Mouse (Mus musculus): ENCODE measurements at regions not wholly inside any gene's neighbourhood (a gene's known extent, or its start where the extent isn't known, plus 50 kb on each side); places are given as distances from the start of the nearest gene placed in this dataset.

DNA sequence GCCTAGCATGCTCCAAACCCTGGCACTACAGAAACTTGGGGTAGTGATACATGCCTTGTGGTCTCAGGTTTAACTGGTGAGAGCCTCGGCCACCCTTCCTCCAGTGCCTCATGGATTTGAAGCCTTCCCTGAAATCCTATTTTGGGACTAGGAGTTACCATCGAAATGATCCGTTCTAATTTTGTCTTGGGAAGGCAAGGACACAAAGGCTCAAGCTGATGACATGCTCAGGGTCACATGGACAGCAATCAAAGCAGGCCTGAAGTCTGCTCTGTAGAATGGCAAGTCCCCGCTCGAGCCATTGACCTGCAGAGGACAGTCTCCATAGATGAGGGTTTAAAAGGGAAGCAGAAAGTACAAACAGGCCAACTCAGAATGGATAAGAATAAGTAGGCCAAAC lies 147.8 kb upstream of the Rpl34 start:
- Histone ChIP-seq H3K9me3 (ENCODE audit: control insufficient read depth, low read length) (no peaks in the 10 kb centered on the region), H3K27ac (ENCODE audit: low read depth, low read length) (no peak overlapping the region), H3K4me3 (ENCODE audit: low read length) (no peak overlapping the region), H3K4me2 (ENCODE audit: low read length) (no peak overlapping the region), H3K9ac (ENCODE audit: low read depth, low read length) (no peak overlapping the region), H3K27me3 (replicated peaks; ENCODE audit: control insufficient read depth, insufficient read depth, low read length) (no peaks in the 10 kb centered on the region), H3K36me3 (ENCODE audit: control insufficient read depth, insufficient read depth, low read length) (no peaks in the 10 kb centered on the region), H3K4me1 (ENCODE audit: control insufficient read depth, insufficient read depth, low read depth, low read length) (no peaks in the 10 kb centered on the region)
- no peak for ATAC-seq
- WGBS: 85% methylated on average over 5 of the region's 5 CpGs

- no peaks in the 10 kb centered on the region for H3K9me3 ChIP-seq (ENCODE audit: control insufficient read depth, low read length)
- H3K4me2 ChIP-seq (ENCODE audit: low read length): no peak overlapping the region
- no peak overlapping the region for H3K9ac ChIP-seq (ENCODE audit: low read depth, low read length)
- WGBS: 88% methylated on average over 11 of the region's 11 CpGs
- H3K27me3 ChIP-seq (replicated peaks; ENCODE audit: control insufficient read depth, insufficient read depth, low read length): no peaks in the 10 kb centered on the region
- ATAC-seq: no peak
- no peaks in the 10 kb centered on the region for H3K36me3 ChIP-seq (ENCODE audit: control insufficient read depth, insufficient read depth, low read length)
- no peaks in the 10 kb centered on the region for H3K4me1 ChIP-seq (ENCODE audit: control insufficient read depth, insufficient read depth, low read depth, low read length)
- H3K27ac ChIP-seq (ENCODE audit: low read depth, low read length): no peak overlapping the region
- no peak overlapping the region for H3K4me3 ChIP-seq (ENCODE audit: low read length)
Observed at GRCm38 (mm10) chr3:130873745-130874144, 143.5 kb upstream of the Rpl34 start.

GRCm38 (mm10) chr3:130866952-130867632 lies 136.9 kb upstream of the Rpl34 start:
- no peaks in the 10 kb centered on the region for H3K9me3 ChIP-seq (ENCODE audit: control insufficient read depth, low read length)
- H3K9ac ChIP-seq (ENCODE audit: low read depth, low read length): no peak overlapping the region
- ATAC-seq: no peak
- 71% methylated on average over 19 of the region's 19 CpGs for WGBS
- no peaks in the 10 kb centered on the region for H3K4me1 ChIP-seq (ENCODE audit: control insufficient read depth, insufficient read depth, low read depth, low read length)
- H3K27me3 ChIP-seq (replicated peaks; ENCODE audit: control insufficient read depth, insufficient read depth, low read length): no peaks in the 10 kb centered on the region
- H3K4me3 ChIP-seq (ENCODE audit: low read length): no peak overlapping the region
- no peaks in the 10 kb centered on the region for H3K36me3 ChIP-seq (ENCODE audit: control insufficient read depth, insufficient read depth, low read length)
- H3K27ac ChIP-seq (ENCODE audit: low read depth, low read length): no peak overlapping the region
- no peak overlapping the region for H3K4me2 ChIP-seq (ENCODE audit: low read length)

DNA sequence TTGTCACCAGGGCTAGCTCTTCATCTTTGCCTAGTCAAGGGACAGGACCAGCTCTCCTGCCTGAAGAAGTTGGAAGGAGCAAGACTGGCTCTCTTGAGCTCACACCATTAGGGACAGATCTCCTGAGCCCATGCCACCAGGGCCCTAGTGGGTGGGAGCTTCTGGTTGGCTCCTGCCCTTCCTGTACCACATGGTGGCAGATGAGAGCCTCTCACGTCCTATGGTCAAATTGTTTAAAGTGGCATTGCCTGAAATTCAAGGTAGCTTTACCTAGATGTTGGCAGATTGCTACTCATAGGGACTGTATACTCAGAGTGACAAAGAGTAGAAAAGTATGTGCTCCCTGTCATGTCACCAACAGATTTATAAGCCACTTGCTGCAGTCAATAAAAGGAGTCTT lies 134.6 kb upstream of the Rpl34 start:
- Histone ChIP-seq H3K4me1 (ENCODE audit: control insufficient read depth, insufficient read depth, low read depth, low read length) (no peaks in the 10 kb centered on the region), H3K9me3 (ENCODE audit: control insufficient read depth, low read length) (no peaks in the 10 kb centered on the region), H3K27ac (ENCODE audit: low read depth, low read length) (no peak overlapping the region), H3K4me3 (ENCODE audit: low read length) (no peak overlapping the region), H3K4me2 (ENCODE audit: low read length) (no peak overlapping the region), H3K27me3 (replicated peaks; ENCODE audit: control insufficient read depth, insufficient read depth, low read length) (no peaks in the 10 kb centered on the region), H3K9ac (ENCODE audit: low read depth, low read length) (no peak overlapping the region), H3K36me3 (ENCODE audit: control insufficient read depth, insufficient read depth, low read length) (no peaks in the 10 kb centered on the region)
- ATAC-seq: no peak
- 71% methylated on average over 1 of the region's 1 CpGs for WGBS

- WGBS: 91% methylated on average over 5 of the region's 5 CpGs
- no peaks in the 10 kb centered on the region for H3K36me3 ChIP-seq (ENCODE audit: control insufficient read depth, insufficient read depth, low read length)
- no peak overlapping the region for H3K4me2 ChIP-seq (ENCODE audit: low read length)
- no peak overlapping the region for H3K4me3 ChIP-seq (ENCODE audit: low read length)
- no peak for ATAC-seq
- no peak overlapping the region for H3K9ac ChIP-seq (ENCODE audit: low read depth, low read length)
- H3K4me1 ChIP-seq (ENCODE audit: control insufficient read depth, insufficient read depth, low read depth, low read length): no peaks in the 10 kb centered on the region
- H3K9me3 ChIP-seq (ENCODE audit: control insufficient read depth, low read length): no peaks in the 10 kb centered on the region
- no peak overlapping the region for H3K27ac ChIP-seq (ENCODE audit: low read depth, low read length)
- H3K27me3 ChIP-seq (replicated peaks; ENCODE audit: control insufficient read depth, insufficient read depth, low read length): no peaks in the 10 kb centered on the region
Observed at GRCm38 (mm10) chr3:130863376-130863775, 133.2 kb upstream of the Rpl34 start.

GRCm38 (mm10) chr3:130860315-130860714 lies 130.1 kb upstream of the Rpl34 start:
- no peak overlapping the region for H3K9ac ChIP-seq (ENCODE audit: low read depth, low read length)
- 90% methylated on average over 5 of the region's 5 CpGs for WGBS
- H3K4me2 ChIP-seq (ENCODE audit: low read length): no peak overlapping the region
- no peak overlapping the region for H3K4me3 ChIP-seq (ENCODE audit: low read length)
- no peaks in the 10 kb centered on the region for H3K4me1 ChIP-seq (ENCODE audit: control insufficient read depth, insufficient read depth, low read depth, low read length)
- H3K36me3 ChIP-seq (ENCODE audit: control insufficient read depth, insufficient read depth, low read length): no peaks in the 10 kb centered on the region
- no peaks in the 10 kb centered on the region for H3K27me3 ChIP-seq (replicated peaks; ENCODE audit: control insufficient read depth, insufficient read depth, low read length)
- no peak overlapping the region for H3K27ac ChIP-seq (ENCODE audit: low read depth, low read length)
- ATAC-seq: no peak
- no peaks in the 10 kb centered on the region for H3K9me3 ChIP-seq (ENCODE audit: control insufficient read depth, low read length)

DNA sequence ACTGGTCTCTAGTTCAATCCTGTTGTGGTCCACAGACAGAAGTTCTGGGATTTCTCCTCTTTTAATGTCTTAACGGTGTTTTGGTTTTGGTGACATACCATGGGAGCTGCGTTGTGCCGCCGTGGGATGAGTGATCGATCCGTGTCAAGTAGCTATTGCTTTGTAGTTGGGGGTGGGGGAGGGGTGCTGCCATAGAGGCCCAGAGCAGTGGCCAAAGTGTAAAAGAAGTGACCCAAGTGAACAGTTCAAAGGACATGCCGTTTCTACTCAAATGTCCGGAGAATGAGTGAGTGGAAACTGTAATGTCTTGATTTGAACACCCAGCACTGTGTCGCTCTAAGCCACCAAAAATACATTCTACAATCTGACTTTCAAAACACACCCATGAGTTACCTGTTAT lies 123.7 kb upstream of the Rpl34 start:
- ATAC-seq: no peak
- no peak overlapping the region for H3K4me3 ChIP-seq (ENCODE audit: low read length)
- H3K4me2 ChIP-seq (ENCODE audit: low read length): no peak overlapping the region
- H3K9ac ChIP-seq (ENCODE audit: low read depth, low read length): no peak overlapping the region
- H3K27ac ChIP-seq (ENCODE audit: low read depth, low read length): no peak overlapping the region
- WGBS: 89% methylated on average over 9 of the region's 9 CpGs
- H3K4me1 ChIP-seq (ENCODE audit: control insufficient read depth, insufficient read depth, low read depth, low read length): no peaks in the 10 kb centered on the region
- no peaks in the 10 kb centered on the region for H3K9me3 ChIP-seq (ENCODE audit: control insufficient read depth, low read length)
- H3K27me3 ChIP-seq (replicated peaks; ENCODE audit: control insufficient read depth, insufficient read depth, low read length): no peaks in the 10 kb centered on the region
- H3K36me3 ChIP-seq (ENCODE audit: control insufficient read depth, insufficient read depth, low read length): no peaks in the 10 kb centered on the region

DNA sequence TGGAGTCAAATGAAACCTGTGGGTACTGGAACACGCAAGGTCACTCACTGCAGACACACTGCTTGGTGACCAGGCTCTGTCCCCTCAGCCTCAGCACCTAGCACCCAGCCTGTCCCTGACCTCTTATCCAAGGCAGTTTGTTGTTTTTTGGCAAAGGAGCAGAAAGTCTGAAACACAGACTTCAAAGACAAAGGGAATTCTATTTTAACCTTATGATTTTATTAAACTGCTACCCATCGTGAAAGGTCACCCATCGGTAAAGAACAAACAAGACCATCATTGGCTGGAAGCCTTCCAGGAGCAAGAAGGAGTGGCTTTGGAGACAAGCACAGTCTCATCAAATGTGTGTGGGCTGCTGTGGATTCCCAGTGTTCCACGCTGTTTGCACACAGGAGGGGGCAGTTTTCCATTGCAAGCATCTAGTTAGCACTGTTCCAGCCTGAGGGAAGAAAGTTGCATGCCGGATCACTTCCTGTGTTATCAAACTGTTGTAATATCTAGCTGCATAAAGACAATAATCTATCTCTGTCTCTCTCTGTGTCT lies 120.6 kb upstream of the Rpl34 start:
- H3K4me3 ChIP-seq (ENCODE audit: low read length): no peak overlapping the region
- H3K9me3 ChIP-seq (ENCODE audit: control insufficient read depth, low read length): no peaks in the 10 kb centered on the region
- no peak overlapping the region for H3K9ac ChIP-seq (ENCODE audit: low read depth, low read length)
- no peaks in the 10 kb centered on the region for H3K4me1 ChIP-seq (ENCODE audit: control insufficient read depth, insufficient read depth, low read depth, low read length)
- H3K4me2 ChIP-seq (ENCODE audit: low read length): no peak overlapping the region
- H3K27me3 ChIP-seq (replicated peaks; ENCODE audit: control insufficient read depth, insufficient read depth, low read length): no peaks in the 10 kb centered on the region
- 54% methylated on average over 5 of the region's 5 CpGs for WGBS
- H3K36me3 ChIP-seq (ENCODE audit: control insufficient read depth, insufficient read depth, low read length): no peaks in the 10 kb centered on the region
- ATAC-seq: no peak
- H3K27ac ChIP-seq (ENCODE audit: low read depth, low read length): no peak overlapping the region

DNA sequence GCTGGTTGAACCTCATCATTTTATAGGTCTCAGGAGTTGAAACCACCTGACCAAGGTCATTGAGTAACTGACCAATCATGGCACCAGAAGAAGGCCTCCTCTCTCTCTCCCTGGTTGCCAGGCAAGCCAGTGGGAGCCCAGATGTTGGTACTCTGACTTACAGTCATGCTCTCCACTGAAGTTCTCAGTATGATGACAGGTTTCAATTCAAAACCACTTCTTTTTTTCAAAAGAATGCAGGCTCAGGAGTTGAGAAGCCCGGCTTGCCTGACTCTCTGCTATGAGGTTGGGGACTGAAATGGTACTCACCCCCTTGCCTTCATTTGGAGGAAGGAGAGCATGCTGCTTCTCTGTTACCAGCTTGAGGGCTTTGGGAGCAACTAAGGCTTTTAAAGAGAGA lies 111.6 kb upstream of the Rpl34 start:
- no peaks in the 10 kb centered on the region for H3K9me3 ChIP-seq (ENCODE audit: control insufficient read depth, low read length)
- H3K27me3 ChIP-seq (replicated peaks; ENCODE audit: control insufficient read depth, insufficient read depth, low read length): no peaks in the 10 kb centered on the region
- H3K4me3 ChIP-seq (ENCODE audit: low read length): no peak overlapping the region
- H3K4me2 ChIP-seq (ENCODE audit: low read length): no peak overlapping the region
- no peak for ATAC-seq
- no peaks in the 10 kb centered on the region for H3K4me1 ChIP-seq (ENCODE audit: control insufficient read depth, insufficient read depth, low read depth, low read length)
- H3K27ac ChIP-seq (ENCODE audit: low read depth, low read length): no peak overlapping the region
- no peaks in the 10 kb centered on the region for H3K36me3 ChIP-seq (ENCODE audit: control insufficient read depth, insufficient read depth, low read length)
- no peak overlapping the region for H3K9ac ChIP-seq (ENCODE audit: low read depth, low read length)
- 74% methylated on average over 1 of the region's 1 CpGs for WGBS
